Mouse (Mus musculus) intestine, postnatal 0 days (tissue): Measurements from ENCODE around the gene Sema5a. TPM values are rescaled to one million over a fixed set of nuclear protein-coding genes. Genes with fewer than 3 reads are reported as not detected.

ENCODE experiments used
- ATAC-seq: fragments of 200-750 bp; cut with Nextera tagmentation; 2 replicates; pipeline ENCODE4 v1.8.0; 2017; ENCODE audit warnings: mild to moderate bottlenecking, moderate TSS enrichment, moderate library complexity
- H3K27ac ChIP-seq: fragments of 300-500 bp; sonication (generic); 2 replicates; pipeline ENCODE4 v1.5.1; 2014; ENCODE audit warnings: mild to moderate bottlenecking, low read depth, low read length, moderate library complexity
- H3K27me3 ChIP-seq: fragments of 300-500 bp; sonication (generic); replicated peaks from 2 replicates; pipeline ENCODE4 v1.6.1; 2014; ENCODE audit warnings: low read length, mixed read lengths; ENCODE audit not compliant: control insufficient read depth, insufficient read depth
- H3K36me3 ChIP-seq: fragments of 300-500 bp; sonication (generic); 2 replicates; pipeline ENCODE4 v1.6.1; 2014; ENCODE audit warnings: mild to moderate bottlenecking, moderate library complexity; ENCODE audit not compliant: control insufficient read depth, insufficient read depth
- H3K4me1 ChIP-seq: fragments of 300-500 bp; sonication (generic); replicated peaks from 2 replicates; pipeline ENCODE4 v1.6.1; 2014; ENCODE audit warnings: antibody characterized with exemption, low read length, mixed read lengths; ENCODE audit not compliant: control insufficient read depth, insufficient read depth
- H3K4me2 ChIP-seq: fragments of 300-500 bp; sonication (generic); replicated peaks from 2 replicates; pipeline ENCODE4 v1.6.1; 2014; ENCODE audit warnings: low read depth, mild to moderate bottlenecking, moderate library complexity
- H3K4me3 ChIP-seq: fragments of 300-500 bp; sonication (generic); 2 replicates; pipeline ENCODE4 v1.5.1; 2014; ENCODE audit warnings: low read depth, low read length
- H3K9ac ChIP-seq: fragments of 300-500 bp; sonication (generic); 2 replicates; pipeline ENCODE4 v1.6.1; 2014; ENCODE audit warnings: mild to moderate bottlenecking, low read depth, low read length
- H3K9me3 ChIP-seq: fragments of 300-500 bp; sonication (generic); 2 replicates; pipeline ENCODE4 v1.6.1; 2016; ENCODE audit warnings: mixed run types; ENCODE audit not compliant: control insufficient read depth
- CTCF ChIP-seq: sonication (generic); IDR thresholded peaks from 2 replicates; pipeline ENCODE4 v1.5.1; 2016; ENCODE audit warnings: low read depth, mild to moderate bottlenecking, control low read depth, antibody characterized with exemption, moderate library complexity
- WGBS: fragments of 180-500 bp; shearing (Covaris S2); extraction: QIAGEN DNeasy Blood & Tissue Kit; methylation state at CpG from one replicate; pipeline ENCODE4 v1.1.7; 2014; 5-methylcytosine and 5-hydroxymethylcytosine counted together
- polyA plus RNA-seq: library from polyadenylated mRNA; unstranded; fragments of >200 nt; fragmentation: Nextera tagmentation; extraction: Ambion mirVana; gene quantifications from 2 replicates; pipeline ENCODE4 v1.2.1, GENCODE M21; 2015

The Sema5a gene
- polyA plus RNA-seq, 1 experiment from 2014 or later: 5.1 TPM

GRCm38 (mm10) chr15:32337810-32338209 is 93.2 kb downstream of the Sema5a start:
- Histone ChIP-seq H3K36me3 (no peaks in the 10 kb centered on the region), H3K27me3 (no peaks in the 10 kb centered on the region), H3K9me3 (no peaks in the 10 kb centered on the region), H3K9ac (no peak overlapping the region), H3K4me1 (no peaks in the 10 kb centered on the region), H3K4me3 (no peak overlapping the region), H3K4me2 (no peak overlapping the region), H3K27ac (no peak overlapping the region)
- ATAC-seq: no peak
- 94% methylated on average over 3 of the region's 3 CpGs for WGBS
- TF ChIP-seq CTCF: no peak

- Histone ChIP-seq H3K4me3 (no peak overlapping the region), H3K27me3 (no peaks in the 10 kb centered on the region), H3K9ac (no peak overlapping the region), H3K9me3 (no peaks in the 10 kb centered on the region), H3K36me3 (no peaks in the 10 kb centered on the region), H3K27ac (no peak overlapping the region), H3K4me2 (no peak overlapping the region), H3K4me1 (no peaks in the 10 kb centered on the region)
- TF ChIP-seq CTCF: no peak
- no peak for ATAC-seq
- whole genome bisulfite sequencing: 65% methylated on average over 3 of the region's 3 CpGs
These were observed 94.2 kb downstream of the Sema5a start for GRCm38 (mm10) chr15:32338721-32339290.

- Histone ChIP-seq H3K27me3 (no peaks in the 10 kb centered on the region), H3K4me3 (no peak overlapping the region), H3K9me3 (no peaks in the 10 kb centered on the region), H3K27ac (no peak overlapping the region), H3K9ac (no peak overlapping the region), H3K4me2 (no peak overlapping the region), H3K4me1 (no peaks in the 10 kb centered on the region), H3K36me3 (no peaks in the 10 kb centered on the region)
- 67% methylated on average over 5 of the region's 5 CpGs for WGBS
- no peak for ATAC-seq
- no peak for TF ChIP-seq CTCF
These were observed 94.8 kb downstream of the Sema5a start for GRCm38 (mm10) chr15:32339426-32339825.

- H3K36me3 ChIP-seq: no peaks in the 10 kb centered on the region
- WGBS: 69% methylated on average over 2 of the region's 2 CpGs
- H3K4me3 ChIP-seq: no peak overlapping the region
- no peak for TF ChIP-seq CTCF
- no peak for ATAC-seq
- no peaks in the 10 kb centered on the region for H3K4me1 ChIP-seq
- no peaks in the 10 kb centered on the region for H3K27me3 ChIP-seq
- no peak overlapping the region for H3K27ac ChIP-seq
- no peaks in the 10 kb centered on the region for H3K9me3 ChIP-seq
- no peak overlapping the region for H3K4me2 ChIP-seq
- H3K9ac ChIP-seq: no peak overlapping the region
These were observed 96.8 kb downstream of the Sema5a start for GRCm38 (mm10) chr15:32341423-32341822.

GRCm38 (mm10) chr15:32343544-32343943 is 98.9 kb downstream of the Sema5a start:
- 66% methylated on average over 5 of the region's 5 CpGs for WGBS
- Histone ChIP-seq H3K4me1 (no peaks in the 10 kb centered on the region), H3K36me3 (no peaks in the 10 kb centered on the region), H3K4me3 (no peak overlapping the region), H3K4me2 (no peak overlapping the region), H3K27ac (no peak overlapping the region), H3K9ac (no peak overlapping the region), H3K27me3 (no peaks in the 10 kb centered on the region), H3K9me3 (no peaks in the 10 kb centered on the region)
- no peak for ATAC-seq
- TF ChIP-seq CTCF: no peak

GRCm38 (mm10) chr15:32347315-32347714 is 102.7 kb downstream of the Sema5a start:
- ATAC-seq: no peak
- 84% methylated on average over 5 of the region's 5 CpGs for WGBS

GRCm38 (mm10) chr15:32349276-32349675 is 104.7 kb downstream of the Sema5a start:
- no peaks in the 10 kb centered on the region for H3K4me1 ChIP-seq
- 92% methylated on average over 5 of the region's 5 CpGs for WGBS
- no peaks in the 10 kb centered on the region for H3K9me3 ChIP-seq
- H3K27ac ChIP-seq: no peak overlapping the region
- no peak overlapping the region for H3K9ac ChIP-seq
- no peak overlapping the region for H3K4me3 ChIP-seq
- no peak for ATAC-seq
- no peaks in the 10 kb centered on the region for H3K27me3 ChIP-seq
- no peak overlapping the region for H3K4me2 ChIP-seq
- no peak for TF ChIP-seq CTCF
- no peaks in the 10 kb centered on the region for H3K36me3 ChIP-seq

More at GRCm38 (mm10) chr15:32347315-32347714, 102.7 kb downstream of the Sema5a start:
- no peak overlapping the region for H3K4me3 ChIP-seq
- no peak for TF ChIP-seq CTCF
- H3K4me1 ChIP-seq: no peaks in the 10 kb centered on the region
- no peak overlapping the region for H3K27ac ChIP-seq
- no peaks in the 10 kb centered on the region for H3K9me3 ChIP-seq
- no peak overlapping the region for H3K4me2 ChIP-seq
- no peaks in the 10 kb centered on the region for H3K27me3 ChIP-seq
- no peaks in the 10 kb centered on the region for H3K36me3 ChIP-seq
- H3K9ac ChIP-seq: no peak overlapping the region
